Mouse (Mus musculus) embryonic facial prominence, embryonic 10.5 days (tissue): ENCODE data around the gene Casq2. TPM values are rescaled to one million over a fixed set of nuclear protein-coding genes. Genes with fewer than 3 reads are reported as not detected.
"Not testable (repeated sequence)": the region's sequence is repeated elsewhere in the genome, so short reads cannot be mapped to it uniquely, and the experiment has no call there.

Experiments
- DNase-seq: peaks from one replicate; pipeline ENCODE4 v3.0.0-alpha.2; 2017; ENCODE audit warnings: low spot score
- H3K27ac ChIP-seq: fragments of 300-500 bp; sonication (generic); replicated peaks from 2 replicates; pipeline ENCODE4 v1.5.1; 2016; ENCODE audit warnings: mild to moderate bottlenecking
- H3K27me3 ChIP-seq: fragments of 300-500 bp; sonication (generic); replicated peaks from 2 replicates; pipeline ENCODE4 v1.6.1; 2016; ENCODE audit warnings: low read depth, mild to moderate bottlenecking; ENCODE audit not compliant: poor library complexity, severe bottlenecking
- H3K36me3 ChIP-seq: fragments of 300-500 bp; sonication (generic); replicated peaks from 2 replicates; pipeline ENCODE4 v1.6.1; 2016; ENCODE audit warnings: mild to moderate bottlenecking, moderate library complexity
- H3K4me1 ChIP-seq: fragments of 300-500 bp; sonication (generic); 2 replicates; pipeline ENCODE4 v1.6.1; 2016
- H3K4me3 ChIP-seq: fragments of 300-500 bp; sonication (generic); 2 replicates; pipeline ENCODE4 v1.5.1; 2016; ENCODE audit warnings: mild to moderate bottlenecking, moderate library complexity
- H3K9me3 ChIP-seq: fragments of 300-500 bp; sonication (generic); 2 replicates; pipeline ENCODE4 v1.6.1; 2016; ENCODE audit warnings: mild to moderate bottlenecking
- WGBS: fragments of 180-500 bp; shearing (Covaris S2); methylation state at CpG from one replicate; pipeline ENCODE4 v1.1.7; 2016; 5-methylcytosine and 5-hydroxymethylcytosine counted together
- polyA plus RNA-seq: library from polyadenylated mRNA; unstranded; fragments of >200 nt; fragmentation: Nextera tagmentation; extraction: Ambion mirVana; gene quantifications from 2 replicates; pipeline ENCODE4 v1.2.1, GENCODE M21; 2016

The Casq2 gene
- polyA plus RNA-seq, 1 experiment from 2014 or later = 0.10 TPM

DNA sequence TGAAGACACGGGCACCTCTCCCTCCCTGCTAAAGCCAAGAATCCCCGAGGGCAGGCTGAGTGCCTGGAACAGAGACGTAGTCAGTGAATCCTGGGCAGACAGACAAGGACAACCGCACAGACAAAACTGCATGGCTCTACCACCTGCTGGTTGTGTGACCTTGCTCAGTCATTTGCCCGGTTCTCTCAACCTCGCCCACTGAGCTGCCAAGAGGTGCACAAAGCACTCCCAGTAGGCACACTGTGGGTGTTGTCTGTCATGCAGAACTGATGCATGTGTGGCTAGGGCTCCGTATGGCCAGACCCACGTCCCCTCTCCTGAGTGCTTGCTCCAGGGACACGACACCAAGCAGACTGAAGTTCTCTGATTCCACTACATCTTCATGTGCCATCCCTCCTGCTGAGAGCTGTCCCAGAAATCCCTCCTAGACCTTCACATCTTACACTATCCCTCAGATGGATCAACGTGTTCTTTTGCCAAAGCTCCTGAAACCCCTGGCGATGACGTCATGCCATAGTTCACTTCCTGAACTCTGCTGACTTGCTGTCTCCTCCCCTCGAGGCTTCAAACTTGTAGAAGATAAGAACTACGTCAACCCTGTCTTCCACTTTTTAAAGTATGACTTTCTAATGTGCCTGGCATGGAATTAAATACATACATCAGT is 72.7 kb downstream of the Casq2 start:
- H3K36me3 ChIP-seq = peaks cover 58% of the 10 kb centered on the region

DNA sequence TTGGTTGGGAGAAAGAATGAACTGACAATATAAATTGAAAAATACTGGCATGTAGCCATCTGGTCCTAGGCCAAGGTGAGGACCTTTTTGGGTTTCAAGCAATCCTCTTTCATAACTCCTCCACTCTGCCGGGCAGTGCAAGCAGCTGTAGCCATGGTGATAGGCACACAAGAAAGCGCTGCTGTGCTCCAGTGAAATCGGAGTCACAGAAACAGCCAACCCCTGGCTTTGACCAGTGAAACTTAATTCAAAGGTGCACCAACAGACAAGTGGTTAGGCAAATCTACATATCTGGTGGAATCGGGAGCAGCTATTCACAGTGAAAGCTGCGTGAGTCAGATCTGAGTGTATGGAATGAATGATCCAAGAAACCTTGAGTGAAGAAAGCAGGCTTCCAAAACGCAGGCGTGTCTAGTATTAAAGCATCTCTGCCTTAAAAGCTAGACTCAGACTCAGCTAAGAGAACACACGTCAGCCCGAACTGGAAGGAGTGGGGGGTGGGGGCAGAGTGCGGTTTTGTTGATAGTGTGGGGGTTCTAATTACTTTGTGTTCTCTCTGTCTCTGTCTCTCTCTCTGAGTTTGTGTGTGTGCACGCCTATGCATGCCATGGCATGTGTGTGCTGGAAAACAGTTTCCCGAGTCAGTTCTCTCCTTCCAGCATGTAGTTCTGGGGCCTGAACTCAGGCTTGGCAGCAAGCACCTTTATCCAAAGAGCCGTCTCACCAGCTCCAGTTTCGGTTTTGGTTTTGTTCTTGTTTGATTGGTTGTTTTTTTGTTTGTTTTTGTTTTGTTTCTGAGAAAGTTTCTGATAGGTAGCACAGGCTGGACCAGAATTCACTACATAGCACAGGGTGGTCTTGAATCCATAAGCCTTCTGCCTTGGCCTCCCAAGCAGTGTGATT is 73.5 kb downstream of the Casq2 start:
- Histone ChIP-seq H3K27me3 (no peaks in the 10 kb centered on the region), H3K9me3 (no peaks in the 10 kb centered on the region), H3K27ac (no peak overlapping the region), H3K4me1 (peaks cover 17% of the 10 kb centered on the region), H3K4me3 (no peak overlapping the region), H3K36me3 (peaks cover 65% of the 10 kb centered on the region)
- WGBS = 83% methylated on average over 14 of the region's 14 CpGs
- no peak for DNase-seq

More for the DNA sequence above, 72.7 kb downstream of the Casq2 start:
- DNase-seq = no peak
- Histone ChIP-seq H3K4me1 (peaks cover 15% of the 10 kb centered on the region; the same call in 1 of the 2 replicates), H3K4me3 (no peak overlapping the region), H3K9me3 (no peaks in the 10 kb centered on the region), H3K27ac (no peak overlapping the region), H3K27me3 (0 out of 2 replicates have a peak, but pooled peaks cover 2% of the 10 kb centered on the region)
- 91% methylated on average over 14 of the region's 14 CpGs for WGBS

DNA sequence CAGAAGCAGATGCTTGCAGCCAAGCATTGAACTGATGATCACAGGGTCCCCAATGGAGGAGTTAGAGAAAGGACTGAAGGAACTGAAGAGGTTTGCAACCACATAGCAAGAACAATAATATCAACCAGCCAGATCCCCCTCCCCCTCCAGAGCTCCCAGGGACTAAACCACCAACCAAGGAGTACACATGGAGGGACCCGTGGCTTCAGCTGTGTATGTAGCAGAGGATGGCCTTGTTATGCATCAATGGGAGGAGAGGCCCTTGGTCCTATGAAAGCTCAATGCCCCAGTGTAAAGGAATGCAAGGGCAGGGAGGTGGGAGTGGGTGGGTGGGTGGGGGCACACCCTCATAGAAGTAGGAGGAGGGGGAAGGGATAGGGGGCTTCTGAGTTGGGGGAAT is 77.6 kb downstream of the Casq2 start:
- Histone ChIP-seq H3K4me1 (peaks cover 27% of the 10 kb centered on the region), H3K36me3 (peaks cover 53% of the 10 kb centered on the region)
- H3K27me3 ChIP-seq, H3K4me3 ChIP-seq, DNase-seq, H3K27ac ChIP-seq, H3K9me3 ChIP-seq: not testable (repeated sequence)
- 70% methylated on average over 1 of the region's 1 CpGs for WGBS

DNA sequence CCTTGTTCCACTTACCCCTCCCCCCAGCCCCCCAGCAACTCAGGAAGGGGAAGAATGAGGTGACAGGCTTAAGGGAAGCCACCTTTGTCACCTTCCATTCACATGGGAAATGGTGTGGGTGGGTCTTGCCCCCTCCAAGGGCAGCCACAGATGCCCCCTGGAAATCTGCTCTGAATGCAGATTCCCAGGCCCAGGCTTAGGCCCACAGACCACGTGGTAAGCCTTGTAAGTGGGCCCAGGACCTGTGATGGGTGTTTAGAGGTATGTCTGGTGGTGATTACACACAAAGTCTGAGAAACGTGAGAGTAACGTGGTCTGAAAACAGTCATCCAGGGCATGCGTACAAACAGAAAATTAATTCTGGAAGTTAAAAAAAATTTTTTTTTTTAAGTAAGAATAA is 78.7 kb downstream of the Casq2 start:
- Histone ChIP-seq H3K4me3 (no peak overlapping the region), H3K9me3 (no peaks in the 10 kb centered on the region), H3K27ac (peak overlapping the region; percentile 62; the same call in 1 of the 2 replicates), H3K4me1 (peaks cover 21% of the 10 kb centered on the region), H3K36me3 (peaks cover 48% of the 10 kb centered on the region), H3K27me3 (peaks cover 12% of the 10 kb centered on the region)
- DNase-seq = no peak
- WGBS = 53% methylated on average over 4 of the region's 4 CpGs

DNA sequence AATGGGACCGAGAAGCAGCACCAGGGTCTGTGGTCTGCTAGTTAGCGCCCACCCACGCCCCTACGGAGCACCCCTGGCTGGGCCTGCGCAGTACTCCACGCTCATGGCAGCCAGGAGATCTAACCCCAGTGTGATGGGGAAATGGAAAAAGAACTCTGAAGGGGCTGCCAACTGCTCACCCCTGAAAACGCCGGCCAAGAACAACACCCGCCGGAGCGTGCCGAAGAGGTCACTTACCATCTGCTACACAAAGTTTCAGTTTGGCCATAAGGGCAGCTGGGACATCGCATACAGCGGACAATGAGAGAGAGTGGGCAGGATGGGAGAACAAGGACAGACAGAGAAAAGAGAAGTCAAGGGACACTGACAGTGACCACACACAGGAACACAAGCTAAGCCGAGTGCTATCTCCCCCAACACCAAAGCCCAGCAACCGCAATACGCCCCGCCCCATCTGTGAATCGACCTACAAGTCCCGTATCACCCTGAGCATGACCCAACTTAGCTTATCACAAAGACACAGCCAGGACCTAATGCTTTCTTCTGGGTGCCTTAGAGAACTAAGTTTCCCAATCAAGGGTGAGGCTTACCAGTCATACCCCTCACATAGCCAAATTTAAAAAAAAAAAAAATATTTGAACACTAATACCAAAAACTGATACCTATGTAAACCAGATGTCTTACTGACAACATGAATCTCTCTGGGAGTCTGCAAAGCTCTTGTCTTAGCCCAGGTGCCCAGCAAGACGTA is 79.5 kb downstream of the Casq2 start:
- peaks cover 42% of the 10 kb centered on the region for H3K36me3 ChIP-seq
- H3K27me3 ChIP-seq = peaks cover 12% of the 10 kb centered on the region
- no peaks in the 10 kb centered on the region for H3K9me3 ChIP-seq
- peak overlapping the region; percentile 45 for H3K27ac ChIP-seq
- peak overlapping the region; percentile 21; the same call in 1 of the 2 replicates for H3K4me3 ChIP-seq
- peaks cover 21% of the 10 kb centered on the region for H3K4me1 ChIP-seq
- 86% methylated on average over 21 of the region's 21 CpGs for WGBS
- DNase-seq = no peak

DNA sequence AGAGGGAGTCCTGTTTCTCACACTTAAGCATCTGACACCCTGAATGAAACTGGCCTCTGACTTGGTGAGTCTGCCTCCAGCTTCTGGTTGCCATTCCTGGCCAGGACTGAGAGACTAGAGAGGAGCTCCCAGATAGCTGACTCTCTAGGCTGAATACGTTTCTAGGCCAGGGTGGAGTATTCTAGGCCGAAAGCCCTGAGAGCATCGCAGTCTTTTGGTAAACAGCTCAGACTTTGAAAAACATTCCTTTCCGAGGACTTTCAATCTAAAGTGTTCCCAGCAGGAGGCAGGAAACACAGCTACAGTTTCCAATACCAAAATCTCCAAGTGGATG is 80.0 kb downstream of the Casq2 start:
- Histone ChIP-seq H3K27ac (0 out of 2 replicates have a peak overlapping the region, but pooled peaks have one; percentile 24), H3K9me3 (no peaks in the 10 kb centered on the region), H3K36me3 (peaks cover 37% of the 10 kb centered on the region), H3K27me3 (peaks cover 12% of the 10 kb centered on the region), H3K4me1 (peaks cover 21% of the 10 kb centered on the region), H3K4me3 (no peak overlapping the region)
- WGBS = 64% methylated on average over 4 of the region's 4 CpGs
- DNase-seq = no peak

DNA sequence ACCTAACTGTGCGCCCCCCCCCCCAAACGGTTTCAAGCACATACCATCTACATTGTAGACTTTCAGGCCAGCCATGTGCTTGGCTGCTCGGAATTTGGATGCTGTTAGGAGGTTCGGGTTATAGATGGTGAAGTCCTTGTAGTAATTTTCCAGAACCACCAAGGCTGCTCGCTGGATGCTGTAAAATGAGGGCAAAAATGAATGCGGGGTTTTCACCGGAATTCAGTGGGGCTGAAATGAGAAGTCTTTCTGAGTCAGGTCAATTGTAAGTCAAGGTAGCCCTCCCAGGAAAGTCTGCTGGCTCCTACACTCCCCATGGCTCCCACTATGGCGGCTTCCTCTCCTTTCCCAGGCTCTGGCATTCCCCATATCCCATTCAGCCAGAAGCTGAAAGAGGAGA is 80.6 kb downstream of the Casq2 start:
- no peak for DNase-seq
- no peak overlapping the region for H3K4me3 ChIP-seq
- H3K4me1 ChIP-seq = peaks cover 21% of the 10 kb centered on the region
- no peak overlapping the region for H3K27ac ChIP-seq
- H3K27me3 ChIP-seq = peaks cover 12% of the 10 kb centered on the region
- 81% methylated on average over 8 of the region's 8 CpGs for WGBS
- peaks cover 31% of the 10 kb centered on the region for H3K36me3 ChIP-seq
- H3K9me3 ChIP-seq = no peaks in the 10 kb centered on the region

DNA sequence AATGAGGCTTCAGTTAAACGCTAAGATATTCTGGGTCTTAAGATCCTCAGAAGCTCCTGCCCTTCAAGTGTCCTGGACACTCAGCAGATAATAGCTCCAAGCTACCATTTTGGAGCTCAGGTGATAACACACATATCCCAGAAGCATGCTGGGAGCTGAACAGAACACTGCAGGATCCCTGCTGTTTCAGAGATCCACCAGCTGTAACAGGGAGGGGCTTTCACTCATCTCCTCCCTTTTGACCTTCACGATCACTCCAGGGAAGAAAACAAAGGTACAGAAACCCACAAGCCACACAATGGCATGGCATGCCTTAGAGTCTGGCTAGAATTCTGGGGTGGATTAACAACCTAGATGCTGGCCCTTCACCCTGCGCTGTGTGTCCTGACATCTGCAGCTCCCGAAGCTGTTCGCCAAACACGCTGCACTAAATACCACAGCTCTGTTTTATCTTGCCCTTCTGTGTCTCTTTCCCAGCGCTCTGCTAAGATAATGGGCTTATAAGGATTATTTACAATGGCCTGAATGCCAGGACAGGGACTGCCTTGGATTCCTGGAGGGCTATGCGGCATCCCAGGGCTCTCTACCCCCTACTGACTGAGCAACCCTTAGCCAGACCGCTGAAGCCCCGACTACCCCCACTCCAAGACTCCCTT is 81.5 kb downstream of the Casq2 start:
- H3K27ac ChIP-seq = peak overlapping the region; percentile 24; the same call in 1 of the 2 replicates
- WGBS = 9% methylated on average over 10 of the region's 10 CpGs
- H3K4me3 ChIP-seq = 0 out of 2 replicates have a peak overlapping the region, but pooled peaks have one; percentile 0
- no peak for DNase-seq
- peaks cover 12% of the 10 kb centered on the region for H3K27me3 ChIP-seq
- H3K4me1 ChIP-seq = peaks cover 21% of the 10 kb centered on the region
- H3K9me3 ChIP-seq = no peaks in the 10 kb centered on the region
- peaks cover 28% of the 10 kb centered on the region for H3K36me3 ChIP-seq

DNA sequence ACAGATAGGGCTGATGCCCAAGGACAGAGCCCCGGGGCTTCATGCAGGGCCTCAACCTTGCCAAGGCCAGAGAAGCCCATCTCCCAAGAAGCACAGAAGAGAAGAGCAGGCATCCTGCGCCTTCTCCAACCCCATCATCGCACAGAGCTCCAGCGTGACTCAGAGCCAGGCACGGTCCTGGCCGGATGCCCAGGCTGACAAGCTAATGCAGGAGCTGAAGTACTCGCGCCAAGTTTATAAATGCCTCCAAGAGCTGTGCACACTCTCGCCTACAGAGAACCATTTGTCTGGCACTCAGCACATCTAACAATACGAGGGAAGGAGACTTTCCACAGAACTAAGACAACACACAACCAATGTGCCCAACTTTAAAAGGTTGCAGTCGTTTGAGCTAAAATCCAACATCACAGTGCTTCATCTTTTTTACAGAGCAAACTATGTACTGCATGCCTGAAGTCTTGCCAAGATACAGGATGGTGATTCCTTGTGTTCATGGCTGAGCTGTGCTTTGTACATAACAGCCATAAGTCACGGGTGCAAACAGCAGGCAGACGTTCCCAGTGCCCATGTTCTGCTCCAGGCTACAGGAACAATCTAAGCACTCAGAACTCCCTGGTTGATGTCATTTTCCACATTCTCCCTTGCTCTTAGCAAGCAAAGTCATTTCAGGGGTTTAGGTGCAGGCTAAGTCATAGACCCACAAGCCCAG is 83.1 kb downstream of the Casq2 start:
- Histone ChIP-seq H3K36me3 (peaks cover 11% of the 10 kb centered on the region), H3K4me1 (peaks cover 21% of the 10 kb centered on the region), H3K27me3 (peaks cover 12% of the 10 kb centered on the region), H3K27ac (no peak overlapping the region), H3K4me3 (no peak overlapping the region), H3K9me3 (no peaks in the 10 kb centered on the region)
- no peak for DNase-seq
- WGBS = 89% methylated on average over 13 of the region's 13 CpGs

DNA sequence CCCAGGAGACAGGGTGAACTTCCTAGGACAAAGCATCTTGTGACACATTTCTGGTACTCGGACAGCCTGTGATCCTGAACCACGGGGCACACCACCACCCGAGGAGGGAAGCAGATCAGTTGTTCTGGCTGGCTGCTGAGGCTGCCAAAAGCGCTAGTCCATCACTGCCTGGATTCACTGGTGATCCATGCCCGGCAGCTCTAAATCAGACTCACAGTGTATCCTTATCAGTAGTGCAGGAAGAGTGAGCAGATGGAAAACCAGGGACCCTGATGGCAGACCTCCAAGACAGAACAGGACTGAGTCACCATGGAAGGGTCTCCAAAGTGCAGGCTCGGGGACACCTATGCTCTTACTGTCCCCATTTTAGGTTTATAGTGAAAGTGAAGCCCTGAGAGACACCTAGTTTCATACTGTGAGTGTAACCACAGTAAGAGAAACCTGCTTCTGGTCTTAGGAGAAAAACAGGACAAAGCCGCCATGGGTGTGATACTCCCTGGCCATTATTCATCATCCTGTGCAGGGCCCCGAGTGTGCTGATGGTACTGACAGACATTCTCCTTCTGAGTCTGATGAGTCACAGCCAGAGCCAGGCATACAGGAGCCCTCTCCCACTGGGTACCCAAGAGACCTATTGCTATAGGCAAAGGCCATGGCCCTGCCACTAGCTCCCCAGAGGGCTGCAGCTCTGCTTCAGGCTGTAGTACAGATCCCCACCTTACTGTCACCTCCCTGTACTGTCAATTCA is 88.1 kb downstream of the Casq2 start:
- H3K27ac ChIP-seq = no peak overlapping the region
- DNase-seq = no peak
- peaks cover 5% of the 10 kb centered on the region for H3K27me3 ChIP-seq
- H3K36me3 ChIP-seq = no peaks in the 10 kb centered on the region; the same call in 1 of the 2 replicates
- no peak overlapping the region for H3K4me3 ChIP-seq
- WGBS = 84% methylated on average over 8 of the region's 8 CpGs
- H3K9me3 ChIP-seq = no peaks in the 10 kb centered on the region
- peaks cover 12% of the 10 kb centered on the region; the same call in 1 of the 2 replicates for H3K4me1 ChIP-seq

DNA sequence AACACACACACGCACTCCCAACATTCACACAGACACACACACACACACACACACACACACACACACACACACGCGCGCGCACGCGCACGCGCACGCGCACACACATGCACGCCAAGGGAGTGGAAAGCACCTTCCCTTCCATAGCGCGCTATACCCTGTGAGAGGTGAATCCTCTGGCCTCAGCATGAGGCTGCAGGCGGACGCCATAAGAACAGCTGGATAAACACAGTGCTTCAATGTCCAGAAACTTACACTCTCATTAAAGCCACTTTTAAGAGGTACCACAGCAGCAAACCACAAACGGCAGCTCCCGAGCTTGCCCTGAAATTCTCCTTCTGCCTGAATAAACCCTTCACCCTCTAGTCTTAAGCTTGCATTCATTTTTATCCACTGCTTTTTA is 89.5 kb downstream of the Casq2 start:
- H3K36me3 ChIP-seq = peaks cover under 1% of the 10 kb centered on the region; the same call in 1 of the 2 replicates
- H3K27me3 ChIP-seq = no peaks in the 10 kb centered on the region
- H3K9me3 ChIP-seq = no peaks in the 10 kb centered on the region
- no peak for DNase-seq
- no peak overlapping the region for H3K27ac ChIP-seq
- H3K4me3 ChIP-seq = no peak overlapping the region
- H3K4me1 ChIP-seq = peaks cover 15% of the 10 kb centered on the region; the same call in 1 of the 2 replicates
- WGBS = 87% methylated on average over 18 of the region's 18 CpGs
